Mouse (Mus musculus): ENCODE measurements at regions not wholly inside any gene's neighbourhood (a gene's known extent, or its start where the extent isn't known, plus 50 kb on each side); places are given as distances from the start of the nearest gene placed in this dataset.

DNA sequence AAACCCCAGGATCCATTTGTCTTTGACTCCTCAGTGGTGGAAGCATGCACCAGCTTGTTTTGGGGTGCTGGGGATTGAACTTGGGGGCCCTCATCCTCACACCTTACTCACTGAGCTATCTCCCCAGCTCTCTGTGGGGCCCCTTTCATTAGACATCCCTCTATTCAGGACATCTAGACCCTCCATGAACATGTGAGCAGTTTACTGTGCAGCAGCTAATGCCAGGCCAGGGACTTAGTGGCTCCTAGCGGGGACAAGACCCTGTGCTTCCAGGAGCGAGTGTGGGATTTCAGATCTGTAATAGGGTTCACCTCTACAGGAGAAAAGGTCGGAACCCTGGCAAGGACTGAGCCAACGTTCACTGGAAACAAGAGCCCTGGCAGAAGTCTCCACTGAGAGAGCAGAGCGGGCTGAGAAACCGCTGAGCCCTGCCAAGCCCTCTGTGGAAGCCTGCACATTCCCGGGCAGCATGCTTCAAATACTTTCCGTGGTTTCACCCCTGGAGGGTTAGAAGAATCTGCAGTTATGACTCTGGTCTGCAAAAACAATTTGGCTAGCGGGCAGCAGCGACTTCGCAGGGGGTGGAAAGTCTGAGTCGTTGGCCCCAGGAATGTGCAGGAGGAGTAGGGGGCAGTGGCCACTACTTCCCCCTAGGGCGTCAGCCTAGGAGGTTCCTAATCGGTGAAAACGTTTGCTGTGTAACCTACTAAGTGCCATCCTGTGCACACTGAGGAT lies 125.6 kb downstream of the Smad6 start:
- DNase-seq, result no peak

GRCm38 (mm10) chr9:63892235-63892971 lies 129.5 kb downstream of the Smad6 start:
- no peak for DNase-seq

- no peak for DNase-seq
Observed at GRCm38 (mm10) chr9:63890717-63891116, 131.1 kb downstream of the Smad6 start.

GRCm38 (mm10) chr9:63889570-63889969 lies 131.8 kb upstream of the Smad3 start:
- no peak for DNase-seq

DNA sequence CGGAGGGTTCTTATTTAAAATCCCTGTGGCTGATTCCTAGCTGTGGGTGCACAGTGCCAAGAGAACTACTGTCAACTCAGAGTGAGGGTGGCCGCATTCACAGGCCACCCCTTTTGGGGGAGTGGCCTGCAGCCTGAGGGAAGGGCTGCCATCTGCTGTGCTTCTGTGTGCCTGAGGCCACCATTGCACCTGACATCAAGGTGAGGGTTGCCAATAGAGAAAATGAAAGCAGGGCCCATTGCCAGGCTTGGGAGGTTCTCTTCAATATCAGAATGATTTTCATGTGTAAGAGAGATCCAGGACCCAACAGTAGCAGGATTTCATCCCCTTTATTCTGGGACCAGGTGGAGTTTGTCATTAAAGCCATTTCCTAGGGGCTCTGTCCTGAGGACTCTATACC lies 127.2 kb upstream of the Smad3 start:
- DNase-seq, result no peak

DNA sequence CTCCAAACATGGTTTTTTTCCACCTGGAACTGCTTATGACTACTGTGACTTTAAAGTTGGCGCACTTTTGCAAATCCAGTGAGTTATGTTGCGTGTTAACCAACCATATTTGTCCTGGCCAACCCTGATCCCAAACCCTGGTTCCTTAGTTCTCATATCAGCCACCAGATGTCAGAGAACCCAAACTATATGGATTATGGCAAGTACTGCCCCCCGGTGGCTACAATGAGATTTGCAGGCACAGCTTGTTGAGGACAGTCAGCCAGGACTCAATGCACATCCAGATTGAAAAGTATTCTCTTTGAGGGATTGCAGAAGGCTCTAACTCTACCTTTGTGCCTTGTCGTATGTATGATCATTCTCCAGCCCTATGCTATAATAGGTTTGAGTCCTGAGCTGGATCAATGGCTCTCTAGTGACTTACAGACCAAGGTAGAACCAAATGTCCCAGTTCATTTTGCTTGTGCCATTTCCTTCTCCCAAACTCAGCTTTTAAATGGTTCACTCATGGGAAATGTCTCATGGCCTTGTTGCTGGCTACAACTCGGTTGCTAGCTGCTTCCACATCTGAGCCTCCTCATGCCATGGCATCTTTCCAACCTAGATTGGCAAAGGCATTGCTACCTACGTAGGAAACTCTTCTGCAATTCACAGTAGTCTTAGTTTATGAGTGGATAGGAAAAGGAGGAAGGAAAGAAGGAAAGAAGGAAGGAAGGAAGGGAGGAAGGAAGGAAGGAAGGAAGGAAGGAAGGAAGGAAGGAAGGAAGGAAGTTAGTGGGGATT lies 126.1 kb upstream of the Smad3 start:
- DNase-seq, result no peak

- no peak for DNase-seq
Observed at GRCm38 (mm10) chr9:63881692-63882091, 123.9 kb upstream of the Smad3 start.

- DNase-seq, result peak; percentile 22
Observed at GRCm38 (mm10) chr9:63881261-63881563, 123.4 kb upstream of the Smad3 start.

GRCm38 (mm10) chr9:63880487-63881260 lies 122.9 kb upstream of the Smad3 start:
- no peak for DNase-seq

DNA sequence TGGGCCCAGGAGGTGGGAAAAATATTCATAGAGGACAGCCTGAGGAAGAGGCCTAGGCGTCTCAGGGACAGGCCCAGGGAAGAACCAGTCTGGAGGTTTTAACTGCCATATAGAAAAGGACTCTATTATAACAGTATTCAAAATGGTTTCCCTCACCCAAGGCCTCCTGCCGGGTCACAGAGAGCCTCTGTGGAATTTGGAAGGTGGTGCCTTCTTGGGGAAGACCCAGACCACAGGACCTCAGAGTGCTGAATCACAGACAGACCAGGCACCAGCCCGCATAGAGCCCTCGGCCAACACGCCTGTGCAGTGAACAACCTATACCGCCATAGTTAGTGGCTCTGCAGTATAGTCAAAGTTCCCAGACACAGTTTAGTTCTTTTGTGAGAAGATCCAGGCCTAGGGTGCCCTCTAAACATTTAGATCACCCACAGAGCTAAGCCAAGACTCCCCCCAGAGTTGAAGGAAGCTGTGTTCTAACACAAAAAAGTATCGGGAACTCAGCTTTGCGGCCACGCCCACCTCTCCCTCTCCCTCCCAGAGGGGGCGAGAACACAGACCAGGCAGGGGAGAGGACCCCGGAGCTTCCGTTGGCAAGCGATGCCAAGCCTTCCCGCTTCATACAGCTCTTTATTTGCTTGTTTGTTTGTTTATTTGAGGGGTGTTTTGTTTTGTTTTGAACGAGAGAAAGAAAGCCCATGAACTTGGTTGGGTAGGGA lies 122.1 kb upstream of the Smad3 start:
- no peak for DNase-seq

DNA sequence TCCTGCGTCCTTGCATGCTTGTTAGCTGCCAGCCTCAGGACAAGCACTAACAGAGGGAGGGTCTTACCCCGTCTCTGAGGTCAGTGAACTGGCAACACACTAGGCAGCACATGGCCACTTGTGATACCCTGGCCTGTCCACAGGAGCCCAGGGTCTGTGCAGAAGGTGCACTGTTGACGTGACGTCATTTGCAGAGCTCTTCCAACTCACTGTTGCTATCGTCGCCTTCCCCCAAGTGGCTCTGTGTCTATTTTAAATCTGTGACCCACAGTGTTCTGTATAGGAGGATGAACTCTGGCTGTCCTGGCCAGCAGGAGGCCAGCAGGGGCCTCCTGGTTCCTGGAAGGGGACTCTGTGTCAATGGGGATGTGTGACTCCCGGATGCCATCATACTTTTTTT lies 120.1 kb upstream of the Smad3 start:
- no peak for DNase-seq

GRCm38 (mm10) chr9:63876886-63877285 lies 119.1 kb upstream of the Smad3 start:
- DNase-seq, result no peak

- DNase-seq, result no peak
Observed at GRCm38 (mm10) chr9:63876023-63876422, 118.2 kb upstream of the Smad3 start.

GRCm38 (mm10) chr9:63875193-63875592 lies 117.4 kb upstream of the Smad3 start:
- no peak for DNase-seq

- DNase-seq, result no peak
Observed at GRCm38 (mm10) chr9:63864350-63864749, 106.6 kb upstream of the Smad3 start.

DNA sequence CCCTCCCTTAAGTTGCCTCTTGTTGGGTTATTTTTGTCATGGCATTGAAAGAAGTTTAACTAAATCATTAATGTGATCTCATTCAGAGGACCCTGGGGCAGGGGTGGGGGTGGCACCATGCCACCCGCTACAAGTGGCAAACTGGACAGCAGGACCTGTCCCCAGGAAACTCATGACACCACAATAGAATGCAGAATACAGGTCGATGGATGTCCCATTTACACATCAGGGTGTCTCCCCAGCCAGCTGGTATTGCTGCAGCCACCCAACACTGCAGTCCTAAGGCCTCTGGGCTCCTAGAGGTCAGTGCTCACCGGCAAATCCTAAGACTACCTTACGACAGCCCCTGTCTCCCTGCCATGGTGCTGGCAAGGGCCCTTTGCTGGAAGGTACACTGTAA lies 105.5 kb upstream of the Smad3 start:
- DNase-seq, result no peak

GRCm38 (mm10) chr9:63862427-63862826 lies 104.6 kb upstream of the Smad3 start:
- DNase-seq, result no peak

GRCm38 (mm10) chr9:63861418-63861817 lies 103.6 kb upstream of the Smad3 start:
- DNase-seq, result no peak

DNA sequence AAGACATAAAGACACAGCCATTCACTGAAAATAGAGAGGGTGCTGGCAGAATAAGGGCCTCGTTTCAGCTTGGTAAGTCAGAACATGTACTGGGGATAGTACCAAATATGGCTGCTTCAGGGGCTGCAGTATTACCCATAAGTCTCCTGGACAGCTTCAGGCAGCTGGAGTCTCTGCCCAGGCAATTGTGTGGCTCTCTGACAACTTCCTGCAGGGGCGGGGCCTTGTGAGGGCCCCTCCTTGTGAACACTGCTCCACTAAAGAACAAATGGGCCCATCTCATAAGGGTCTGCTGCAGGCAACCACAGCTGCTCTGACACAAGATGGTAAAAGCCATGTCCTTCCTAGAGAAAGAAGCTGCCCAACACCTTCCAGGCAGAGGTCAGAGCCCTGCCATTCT lies 102.4 kb upstream of the Smad3 start:
- DNase-seq, result no peak

DNA sequence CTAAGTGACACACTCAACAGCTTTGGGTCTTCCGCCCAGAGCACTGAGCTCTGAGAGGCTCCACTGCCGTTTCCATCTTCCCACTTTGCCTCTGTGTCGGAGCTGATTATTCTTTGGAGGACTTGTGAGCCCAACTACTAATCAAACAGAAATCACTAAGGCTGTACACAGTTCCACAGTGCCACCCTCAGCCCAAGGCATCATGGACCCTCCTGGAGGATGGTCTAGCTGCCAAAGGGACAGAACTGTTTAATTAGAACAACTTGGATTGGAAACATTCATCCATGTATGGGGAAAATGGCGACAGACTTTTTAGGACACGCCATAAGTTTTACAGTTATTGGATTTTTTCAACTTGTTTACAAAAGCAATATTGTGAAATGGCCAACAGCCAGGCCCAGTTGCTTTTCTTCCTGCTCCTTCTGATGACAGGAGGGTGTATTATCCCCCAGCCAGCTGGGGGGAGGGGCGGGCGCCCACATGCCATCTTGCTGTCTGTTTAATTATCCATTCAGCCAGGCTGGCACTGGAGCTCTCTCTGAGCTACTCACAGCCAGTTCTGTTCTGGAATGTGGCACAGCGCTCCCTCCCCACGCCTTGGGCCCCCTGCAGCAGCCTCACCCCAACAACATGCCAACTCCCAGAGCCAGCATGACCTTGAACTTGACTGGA lies 98.4 kb upstream of the Smad3 start:
- peak; percentile 94 for DNase-seq

GRCm38 (mm10) chr9:63851809-63852208 lies 94.0 kb upstream of the Smad3 start:
- DNase-seq, result peak; percentile 75

DNA sequence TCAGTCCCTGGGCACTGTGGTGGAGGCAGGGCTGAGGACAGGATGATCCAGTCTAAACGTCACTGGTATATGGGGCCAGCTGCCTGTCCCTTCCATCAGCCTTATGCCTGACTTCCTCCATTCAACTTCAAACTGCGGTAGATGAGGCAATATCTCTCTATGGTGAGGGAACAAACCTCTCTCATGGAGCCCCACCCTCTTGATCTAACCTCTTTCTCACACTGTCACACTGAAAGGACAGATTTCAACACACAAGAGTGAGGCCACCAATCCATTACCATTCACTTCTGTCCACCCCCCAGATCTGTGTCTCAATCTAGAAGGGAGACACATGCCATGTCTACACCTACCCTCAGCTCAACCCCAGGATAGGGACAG lies 92.5 kb upstream of the Smad3 start:
- DNase-seq, result no peak

All from layer of hippocampus, adult 9-11 months (tissue).